Mouse (Mus musculus): Measurements from ENCODE around the gene Keap1.

DNA sequence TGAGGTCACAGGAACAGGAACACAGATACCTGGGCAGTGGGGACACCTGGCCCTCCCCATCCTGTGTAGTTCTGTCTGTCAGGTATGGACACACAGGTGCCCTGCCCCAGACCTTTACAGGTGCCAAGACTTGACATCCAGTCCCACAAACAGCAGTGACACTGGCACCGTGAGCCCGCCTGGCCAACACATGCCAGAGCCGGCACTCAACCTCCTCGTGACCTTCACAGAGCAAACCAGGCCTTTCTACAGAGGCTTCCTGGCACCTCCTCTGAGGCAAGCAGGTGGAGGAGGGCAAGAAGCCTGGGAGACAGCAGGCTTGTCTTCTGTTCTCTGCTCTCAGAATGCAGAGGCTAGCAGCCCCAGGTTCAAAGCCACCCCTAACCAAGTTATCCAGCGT, 53.7 kb downstream of the Keap1 start:
- TF ChIP-seq CTCF (IDR thresholded peaks at IDR 0.05; ENCODE audit: extremely low read depth, insufficient read length, insufficient replicate concordance, low read depth, low read length) (no peak), POLR2A (IDR thresholded peaks at IDR 0.05; ENCODE audit: low read depth, low read length) (no peak)
